Mouse (Mus musculus): Measurements from ENCODE around the gene Tbc1d30.

- TF ChIP-seq CTCF (IDR thresholded peaks at IDR 0.05; ENCODE audit: insufficient read depth, low read depth, low read length) (no peak), POLR2A (IDR thresholded peaks at IDR 0.05; ENCODE audit: insufficient read depth, low read depth, low read length) (no peak)
These were observed 27.6 kb downstream of the Tbc1d30 start for GRCm38 (mm10) chr10:121323493-121323892.

All from olfactory bulb, adult 2 months (tissue).